Mouse (Mus musculus): ENCODE data around the gene Il12rb1.

Gene Il12rb1

GRCm38 (mm10) chr8:70833018-70833482, 24.8 kb downstream of the Il12rb1 start:
- peak; percentile 63 to 67 for DNase-seq

GRCm38 (mm10) chr8:70833520-70833919, 25.3 kb downstream of the Il12rb1 start:
- peak; percentile 65 to 85 for DNase-seq

DNA sequence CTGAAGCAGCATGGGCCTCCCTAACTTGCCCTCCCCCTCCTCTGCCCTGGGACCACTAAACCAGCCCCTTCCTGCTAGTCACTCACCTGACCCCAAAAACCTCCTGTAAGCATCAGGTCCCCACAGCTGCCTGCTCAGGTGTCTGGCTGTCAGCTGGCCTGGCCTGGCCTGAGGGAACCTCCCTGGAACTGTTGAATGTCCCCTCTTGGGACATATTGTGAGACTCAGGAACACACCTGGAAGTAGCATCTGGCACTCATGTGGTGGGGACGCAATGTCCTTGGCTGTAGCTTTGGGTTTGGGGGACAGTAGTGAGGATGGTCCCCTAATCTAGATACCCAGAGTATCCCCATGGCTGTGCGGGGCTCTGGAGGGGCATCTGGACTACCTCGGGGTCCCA, 25.8 kb downstream of the Il12rb1 start:
- no peak for DNase-seq

GRCm38 (mm10) chr8:70836666-70837065, 28.4 kb downstream of the Il12rb1 start:
- no peak for DNase-seq

DNA sequence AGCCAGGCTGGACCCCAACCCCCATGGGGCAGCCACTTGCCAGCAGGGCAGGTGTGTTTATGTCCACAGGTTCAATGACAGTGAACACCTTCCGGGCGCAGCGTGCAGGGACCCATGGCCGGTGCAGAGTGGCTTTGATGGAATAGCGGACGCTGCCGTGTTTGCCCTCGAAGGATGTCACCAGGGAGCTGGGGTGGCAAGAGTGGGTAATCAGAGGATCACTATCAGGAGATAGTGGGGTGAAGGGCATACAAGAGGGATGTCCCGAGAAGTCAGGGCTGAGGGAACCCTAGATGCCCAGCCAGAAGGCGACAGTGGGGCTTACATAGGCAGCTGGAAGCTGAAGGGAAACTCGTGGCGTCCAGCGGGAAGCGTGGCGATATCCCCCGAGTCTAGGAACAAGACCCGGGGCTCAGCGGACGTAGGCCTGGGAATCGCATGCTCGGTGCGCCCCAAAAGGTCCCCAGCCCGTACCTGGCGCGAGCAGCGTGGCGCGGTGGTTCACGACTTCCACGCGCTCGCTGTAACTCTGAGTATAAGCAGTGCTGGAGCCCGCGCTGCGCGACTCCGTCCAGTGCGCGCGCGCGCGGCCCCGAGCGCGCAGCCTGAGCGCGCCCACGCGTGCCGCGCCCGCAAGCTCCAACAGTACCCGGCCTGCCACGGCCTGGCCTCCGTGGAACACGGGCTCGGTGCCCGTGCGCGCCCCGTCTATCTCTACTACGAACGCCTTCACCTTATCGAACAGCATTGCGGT, 30.6 kb downstream of the Il12rb1 start:
- peak in 1 of 2 experiments; percentile 32 for DNase-seq

- DNase-seq: peak; percentile 100
Measured at GRCm38 (mm10) chr8:70839408-70840351, 31.4 kb downstream of the Il12rb1 start, which contains the start of gene Arrdc2. Arrdc2 (minus strand) TSS chr8:70839720.

DNA sequence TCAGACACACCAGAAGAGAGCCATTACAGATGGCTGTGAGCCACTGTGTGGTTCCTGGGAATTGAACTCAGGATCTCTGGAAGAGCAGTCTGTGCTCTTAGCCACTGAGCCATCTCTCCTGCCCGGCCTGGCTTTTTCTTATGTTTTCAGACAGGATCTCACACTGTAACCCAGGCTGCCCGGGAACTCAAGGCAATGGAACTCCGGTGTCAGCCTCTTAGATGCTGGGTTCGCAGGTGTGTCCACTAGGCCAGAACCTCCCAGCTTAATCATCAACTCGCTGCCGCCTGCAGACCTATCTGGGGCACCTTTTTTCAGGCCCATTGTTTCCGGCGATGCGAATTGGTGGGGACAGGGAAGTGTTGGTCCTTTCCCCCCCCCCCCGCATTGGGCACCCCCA, 32.3 kb downstream of the Il12rb1 start:
- no peak for DNase-seq

GRCm38 (mm10) chr8:70841147-70842072, 33.2 kb downstream of the Il12rb1 start:
- peak; percentile 87 to 90 for DNase-seq

DNA sequence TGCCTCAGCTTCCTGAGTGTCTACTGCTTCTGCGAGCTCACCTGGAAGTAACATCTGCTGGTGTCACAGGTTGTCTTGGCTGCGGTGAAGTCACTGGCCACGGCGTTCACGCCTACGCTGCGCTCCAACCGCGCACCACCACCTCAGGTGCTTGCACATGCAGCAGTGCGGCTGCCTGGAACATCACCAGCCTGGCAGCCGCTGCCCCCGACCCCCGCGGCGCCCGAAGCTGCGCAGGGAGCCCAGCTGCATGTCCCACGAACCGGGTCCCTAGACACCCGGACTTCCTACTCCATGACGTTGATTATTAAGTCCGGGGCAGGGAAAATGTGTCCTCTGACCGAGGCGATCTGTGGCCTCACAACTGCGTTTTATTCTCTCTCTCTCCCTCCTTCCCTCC, 34.2 kb downstream of the Il12rb1 start:
- DNase-seq: no peak

DNA sequence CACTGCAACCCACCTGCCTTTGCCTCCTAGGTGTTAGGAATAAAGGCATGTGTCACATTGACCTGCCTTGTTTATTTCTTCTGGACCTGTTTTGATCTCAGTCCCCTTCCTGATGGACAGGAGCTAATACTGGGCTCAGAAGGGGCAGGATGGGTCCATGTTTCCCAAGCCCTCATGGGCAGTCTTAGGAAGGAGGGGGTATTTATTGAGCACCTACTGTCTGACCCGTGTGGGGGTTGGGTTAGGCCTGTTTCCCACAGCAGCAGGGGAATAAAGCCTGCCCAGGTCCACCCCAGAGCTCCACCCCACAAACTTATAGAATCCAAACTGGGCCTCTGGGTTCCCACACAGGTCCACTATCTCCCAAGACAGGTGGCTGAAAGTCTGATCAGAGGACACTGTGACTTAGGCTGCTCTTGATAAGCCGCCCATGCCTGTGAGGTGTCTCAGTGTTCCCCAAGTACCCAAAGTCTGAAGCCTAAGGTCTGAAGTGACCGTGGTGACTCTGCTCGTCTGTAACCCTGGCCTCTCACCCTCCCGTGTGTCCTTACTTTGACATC, 35.0 kb downstream of the Il12rb1 start:
- DNase-seq: no peak

DNA sequence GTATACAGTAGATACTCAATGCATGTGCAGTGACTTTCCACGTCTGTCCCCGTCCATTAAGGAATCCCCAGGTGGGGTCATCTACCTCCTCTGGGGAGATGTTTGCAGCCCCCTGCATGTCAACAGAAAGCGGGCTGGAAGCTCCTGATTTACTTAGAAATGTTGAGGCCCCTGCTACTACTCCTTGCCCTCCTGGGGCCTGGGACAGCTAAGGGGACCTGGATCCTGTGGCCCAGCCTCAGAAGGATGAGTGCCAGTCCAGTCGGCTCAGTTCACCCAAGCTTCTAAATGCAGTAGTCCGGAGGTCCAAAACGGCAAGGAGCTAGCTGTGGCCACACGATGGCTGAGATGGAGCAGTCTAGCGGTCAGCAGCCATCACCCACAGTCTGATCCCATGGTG, 35.7 kb downstream of the Il12rb1 start:
- DNase-seq: no peak

- peak; percentile 84 to 88 for DNase-seq
Measured at GRCm38 (mm10) chr8:70844523-70844922, 36.3 kb downstream of the Il12rb1 start.

GRCm38 (mm10) chr8:70845108-70845507, 36.9 kb downstream of the Il12rb1 start:
- no peak for DNase-seq

GRCm38 (mm10) chr8:70846371-70847154, 38.3 kb downstream of the Il12rb1 start:
- DNase-seq: no peak

- no peak for DNase-seq
Measured at GRCm38 (mm10) chr8:70849333-70849990, 41.2 kb downstream of the Il12rb1 start.

GRCm38 (mm10) chr8:70850132-70850845, 42.0 kb downstream of the Il12rb1 start:
- DNase-seq: no peak

DNA sequence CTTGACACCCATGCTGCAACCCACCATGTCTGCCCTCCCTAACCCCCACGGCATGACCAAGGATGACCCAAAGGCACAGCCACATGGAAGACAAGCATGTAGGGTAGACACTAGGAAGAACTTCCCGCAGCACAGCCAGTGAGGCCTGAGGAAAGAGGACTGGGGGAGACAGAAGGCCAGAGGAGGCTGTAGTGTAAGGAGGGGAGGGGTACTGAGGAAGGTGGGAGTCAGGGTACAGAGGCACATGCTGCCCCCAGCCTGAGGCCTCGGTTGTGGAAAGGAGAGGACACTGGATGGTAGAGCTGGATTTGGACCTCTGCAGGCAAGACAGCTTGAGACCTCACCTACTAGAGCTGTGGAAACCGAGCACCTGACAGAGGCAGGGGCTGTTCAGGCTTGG, 42.7 kb downstream of the Il12rb1 start:
- no peak for DNase-seq

DNA sequence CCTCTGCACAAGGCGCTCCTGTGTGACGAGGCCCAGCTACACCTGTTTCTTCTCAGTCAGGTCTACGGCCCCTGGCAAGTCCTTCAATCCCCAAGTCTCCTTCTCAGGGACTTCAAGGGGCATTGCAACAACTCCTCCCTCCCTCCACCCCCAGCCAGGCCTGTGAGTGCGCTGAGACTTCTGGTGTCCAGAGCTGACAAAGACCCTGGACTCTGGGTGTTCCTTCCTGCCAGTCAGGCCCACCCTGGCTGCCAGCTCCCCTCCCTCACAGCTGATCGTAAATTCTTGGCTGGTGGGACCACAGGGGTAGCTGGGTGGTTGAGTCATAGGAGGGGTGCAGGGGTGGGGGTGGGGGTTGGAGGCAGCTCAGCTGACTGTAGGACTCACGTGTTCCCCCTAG, 43.6 kb downstream of the Il12rb1 start:
- no peak for DNase-seq

DNA sequence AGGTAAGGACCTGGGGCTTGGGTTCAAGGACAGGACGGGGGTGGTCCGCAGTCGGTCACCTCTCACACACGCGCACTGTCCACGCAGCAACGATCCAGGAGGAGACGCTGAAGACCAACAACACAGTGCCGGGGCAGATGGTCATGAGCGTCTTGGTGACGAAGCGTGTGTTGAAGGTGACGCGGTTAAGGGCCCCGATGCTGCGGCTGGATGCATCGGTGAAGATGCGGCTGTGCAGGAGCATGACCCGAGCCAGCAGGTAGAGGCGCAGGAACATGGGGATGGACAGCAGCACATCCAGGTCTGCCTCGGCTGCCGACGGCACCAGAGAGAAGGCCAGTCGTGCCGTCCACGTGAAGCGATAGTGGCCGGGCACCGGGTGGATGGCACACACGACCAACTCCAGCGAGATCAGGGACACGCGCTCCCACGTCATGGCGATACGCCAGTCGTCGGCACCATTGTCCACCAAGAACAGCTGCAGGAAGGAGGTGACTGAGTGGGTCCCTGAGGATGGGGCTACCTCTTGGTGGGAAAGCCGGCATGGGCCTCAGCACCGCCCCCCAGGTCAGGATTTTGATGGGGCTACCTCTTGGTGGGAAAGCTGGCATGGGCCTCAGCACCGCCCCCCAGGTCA, 44.5 kb downstream of the Il12rb1 start:
- no peak for DNase-seq

DNA sequence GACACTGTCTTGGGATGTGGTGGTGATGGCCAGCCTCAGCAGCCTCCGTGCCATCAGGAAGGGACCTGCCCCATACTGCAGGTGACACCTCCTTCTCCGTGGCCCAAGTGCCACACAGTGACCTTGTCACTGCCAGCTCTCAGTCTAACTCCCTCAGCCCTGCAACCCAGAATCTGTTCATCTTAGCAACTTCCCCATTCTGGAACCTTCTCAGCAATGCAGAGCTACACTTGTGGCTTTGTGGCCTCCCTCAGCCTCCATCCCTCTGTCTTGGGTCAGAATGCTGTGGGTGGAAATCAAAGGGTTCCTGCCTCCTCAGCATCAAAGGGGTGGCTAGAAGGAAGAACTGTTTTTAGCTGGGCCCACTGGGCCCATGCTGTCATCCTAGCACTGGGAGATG, 45.6 kb downstream of the Il12rb1 start:
- no peak for DNase-seq

Data from lung, adult 18-20 months (tissue).